Mouse (Mus musculus) testis, adult 2 months (tissue): ENCODE data around the gene Rsph14.

ENCODE experiments used
- CTCF ChIP-seq: fragments of 200-500 bp; IDR thresholded peaks from 2 replicates; pipeline ENCODE4 v1.5.1; 2012; ENCODE audit warnings: low read depth, mild to moderate bottlenecking, inconsistent platforms, low read length, moderate library complexity; ENCODE audit not compliant: control insufficient read depth, insufficient read depth, insufficient replicate concordance
- POLR2A ChIP-seq: fragments of 200-500 bp; IDR thresholded peaks from 2 replicates; pipeline ENCODE4 v1.6.1; 2012; ENCODE audit warnings: low read depth, mild to moderate bottlenecking, inconsistent platforms, low read length, moderate library complexity; ENCODE audit not compliant: control insufficient read depth

- TF ChIP-seq POLR2A (no peak), CTCF (no peak)
Observed at GRCm38 (mm10) chr10:75053655-75054054, 21.3 kb upstream of the Rsph14 start.
